Mouse (Mus musculus) lung, postnatal 4 days (tissue): ENCODE measurements around the gene Gpr146.
A peak's percentile ranks its signal among the peaks of the same experiment; 100 is the strongest.

ENCODE experiments used
- DNase-seq, 2 experiments: peaks; one replicate each; pipeline ENCODE4 v3.0.0; 2021

Gpr146 gene

DNA sequence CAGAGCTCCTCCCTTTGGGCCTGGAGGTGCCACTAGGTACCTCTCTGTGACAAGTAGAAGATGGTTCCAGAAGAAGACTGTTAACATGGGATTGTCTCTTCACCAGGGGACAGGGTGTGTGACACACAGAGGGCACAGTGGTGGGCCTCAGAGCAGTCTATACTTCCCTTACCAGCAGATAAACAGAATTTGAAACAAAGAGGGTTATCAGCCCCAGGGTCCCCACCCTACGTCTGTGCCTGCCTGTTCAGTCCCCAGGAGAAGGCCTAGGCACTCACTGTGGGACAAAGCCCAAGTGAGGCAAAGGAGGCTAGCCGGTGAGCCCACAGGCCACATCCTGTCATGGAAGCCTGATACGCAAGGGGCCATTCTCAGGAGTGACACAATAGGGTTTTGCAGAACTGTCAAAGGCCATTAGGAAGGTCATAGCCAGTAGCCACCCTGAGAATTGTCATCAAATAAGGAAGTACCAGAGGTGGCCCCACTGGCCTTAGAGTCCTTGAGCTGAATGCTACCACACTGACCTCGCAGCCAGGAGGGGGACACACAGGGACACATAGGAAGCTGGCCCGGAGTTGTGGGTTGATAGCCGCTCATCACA is 27.4 kb downstream of the Gpr146 start, which contains the start of gene C130050O18Rik:
Gene C130050O18Rik, plus strand, starts transcription at position 480 of the 601 bp plus-strand sequence.
- peak; percentile 48 to 60 for DNase-seq

DNA sequence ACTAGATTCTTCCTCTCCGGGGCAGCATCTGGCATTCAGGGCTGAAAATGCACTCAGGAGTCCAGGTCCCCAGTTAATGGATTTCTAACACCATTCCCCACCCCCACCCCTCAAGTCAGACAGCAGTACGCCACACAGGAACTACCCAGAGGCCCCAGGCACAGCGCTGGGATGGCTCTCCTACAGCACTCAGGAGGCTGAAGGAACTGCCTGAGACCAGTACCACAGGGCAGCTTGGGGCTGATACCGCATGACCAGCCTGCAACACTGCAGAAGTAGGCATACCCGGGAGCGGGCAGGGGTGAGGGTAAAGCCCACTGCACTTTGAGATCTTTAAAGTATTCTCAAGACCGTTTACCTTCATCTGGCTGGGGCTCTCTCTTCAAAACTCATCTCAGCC is 28.0 kb downstream of the Gpr146 start:
- DNase-seq: no peak

DNA sequence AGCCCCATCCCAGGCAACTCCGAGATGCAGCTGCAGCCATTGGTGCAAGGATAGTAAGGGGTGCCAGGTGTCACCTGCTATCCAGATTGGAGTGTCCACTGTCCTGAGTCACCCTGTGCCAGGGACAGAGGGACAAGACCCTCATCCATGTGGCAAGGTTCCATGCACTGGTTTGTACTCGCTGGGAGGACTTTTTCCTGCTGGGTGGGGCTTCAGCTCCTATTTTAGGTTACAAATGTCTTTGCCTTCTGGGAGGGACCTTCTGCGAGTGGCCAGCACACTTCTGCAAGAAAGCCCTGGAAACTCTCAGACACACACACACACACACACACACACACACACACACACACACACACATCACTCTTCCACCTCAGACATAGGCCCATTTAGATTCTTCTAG is 28.5 kb downstream of the Gpr146 start:
- peak in 1 of 2 experiments; percentile 33 for DNase-seq

DNA sequence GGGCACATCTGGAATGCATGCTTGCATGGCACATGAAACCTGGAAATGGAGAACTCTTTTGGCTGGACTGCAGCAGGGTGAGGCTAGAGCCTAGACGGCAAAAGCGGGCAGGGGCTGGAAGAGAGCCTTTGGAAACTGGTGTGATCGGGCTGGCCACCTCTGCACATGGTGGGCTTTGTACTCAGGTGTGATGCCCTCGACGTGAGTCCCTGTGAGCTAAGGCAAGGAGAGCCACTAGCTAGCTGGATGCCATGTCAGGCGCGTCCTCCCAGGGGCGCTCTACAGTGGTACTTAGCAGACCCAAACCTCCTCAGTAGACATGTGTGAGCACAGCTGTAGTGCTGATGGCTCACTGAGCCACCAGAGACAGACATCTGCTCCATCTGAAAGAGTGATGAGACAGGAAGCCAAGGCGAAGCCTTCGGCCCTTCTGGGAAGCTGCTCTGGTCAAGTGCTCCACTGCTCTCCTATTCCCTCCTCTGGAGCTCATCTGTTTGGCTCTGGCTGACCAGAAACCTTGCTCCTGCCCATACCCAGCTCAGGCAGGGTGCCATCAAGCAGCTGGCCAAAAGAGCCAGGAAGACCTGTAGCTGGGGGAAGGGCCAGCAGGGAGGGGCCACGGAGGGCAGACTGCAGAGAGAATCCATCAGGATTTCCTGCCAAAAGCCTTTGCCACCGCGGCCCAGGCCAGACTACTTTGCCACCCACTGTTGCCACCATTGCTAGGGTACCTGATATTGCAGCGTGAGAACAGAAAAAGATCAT is 29.8 kb downstream of the Gpr146 start:
- peak; percentile 32 to 62 for DNase-seq

DNA sequence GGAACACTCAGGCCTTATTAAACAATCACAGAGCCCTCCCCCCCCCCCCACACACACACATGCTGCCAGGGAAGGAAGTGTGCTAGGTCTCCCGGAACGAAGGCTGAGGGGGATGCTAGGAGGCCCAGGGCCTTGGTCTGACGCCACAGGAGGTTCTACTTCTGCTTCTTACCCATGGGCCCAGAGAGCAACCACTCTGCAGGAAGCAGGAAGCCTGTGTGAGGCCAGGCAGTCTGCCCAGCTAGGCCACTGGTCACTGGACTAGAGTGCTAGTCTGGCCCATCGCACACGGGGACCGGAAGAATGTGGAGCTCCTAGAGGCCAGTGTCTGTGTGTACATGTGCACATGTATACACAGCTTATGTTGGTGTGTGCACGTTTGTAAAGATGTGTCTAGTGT is 31.0 kb downstream of the Gpr146 start:
- peak; percentile 59 to 74 for DNase-seq

DNA sequence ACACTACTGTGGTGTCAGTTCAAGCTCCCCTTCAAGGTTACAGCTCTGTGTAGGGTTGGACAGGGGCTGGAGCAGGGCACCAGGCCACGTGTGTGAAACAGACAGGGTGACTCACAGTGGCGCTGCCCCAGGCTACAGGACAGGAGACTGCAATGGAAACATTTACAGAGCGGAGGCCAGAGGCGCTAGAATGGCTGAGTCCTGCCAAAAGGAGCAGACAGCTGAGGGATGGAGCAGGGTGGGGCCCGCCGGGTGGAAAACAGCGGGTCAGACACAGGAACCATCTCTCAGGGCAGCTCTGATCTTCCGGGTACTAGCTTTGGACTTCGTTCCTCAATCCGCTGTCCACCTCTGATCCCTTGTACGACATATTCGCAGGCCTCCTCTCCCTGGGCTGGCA is 31.9 kb downstream of the Gpr146 start:
- DNase-seq: peak; percentile 80 to 90

DNA sequence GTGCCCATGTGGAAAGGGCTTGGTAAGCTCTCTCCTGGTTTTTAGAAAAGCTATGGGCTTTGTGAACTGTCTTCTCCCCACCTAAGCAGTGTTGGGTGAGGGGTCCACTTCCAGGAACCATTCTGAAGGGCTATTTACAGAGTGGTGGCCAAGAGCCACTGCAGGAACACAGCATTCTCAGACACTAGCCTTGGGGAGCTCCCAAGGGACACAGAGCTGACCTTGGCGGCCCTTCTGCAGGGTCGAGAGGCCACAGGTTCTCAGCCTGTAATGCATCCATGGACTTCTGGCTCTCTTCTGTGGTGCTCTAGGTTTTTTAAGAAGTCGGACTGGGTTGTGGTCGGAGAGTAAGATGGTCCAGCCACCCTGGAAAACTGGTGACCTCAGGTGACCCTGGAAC is 32.6 kb downstream of the Gpr146 start:
- DNase-seq: no peak

DNA sequence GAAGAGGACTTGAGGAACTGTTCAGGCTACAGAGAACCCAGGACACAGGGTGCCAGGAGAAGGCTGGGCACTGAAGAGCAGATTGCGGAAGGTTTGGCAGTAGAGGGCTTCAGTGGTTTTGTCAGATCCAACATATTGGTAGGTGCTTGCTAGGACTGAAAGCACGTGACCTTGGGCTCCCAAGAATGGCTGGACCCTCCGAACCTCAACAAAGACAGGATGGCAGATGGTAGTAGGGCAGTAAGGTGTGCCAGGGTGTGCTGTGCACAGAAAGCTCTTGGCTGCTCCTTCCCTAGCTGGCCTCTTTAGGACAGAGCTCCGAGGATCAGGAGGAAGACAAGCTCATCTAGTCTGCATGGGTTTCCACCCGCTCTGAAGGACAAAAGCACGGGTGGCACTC is 33.6 kb downstream of the Gpr146 start:
- DNase-seq: no peak

DNA sequence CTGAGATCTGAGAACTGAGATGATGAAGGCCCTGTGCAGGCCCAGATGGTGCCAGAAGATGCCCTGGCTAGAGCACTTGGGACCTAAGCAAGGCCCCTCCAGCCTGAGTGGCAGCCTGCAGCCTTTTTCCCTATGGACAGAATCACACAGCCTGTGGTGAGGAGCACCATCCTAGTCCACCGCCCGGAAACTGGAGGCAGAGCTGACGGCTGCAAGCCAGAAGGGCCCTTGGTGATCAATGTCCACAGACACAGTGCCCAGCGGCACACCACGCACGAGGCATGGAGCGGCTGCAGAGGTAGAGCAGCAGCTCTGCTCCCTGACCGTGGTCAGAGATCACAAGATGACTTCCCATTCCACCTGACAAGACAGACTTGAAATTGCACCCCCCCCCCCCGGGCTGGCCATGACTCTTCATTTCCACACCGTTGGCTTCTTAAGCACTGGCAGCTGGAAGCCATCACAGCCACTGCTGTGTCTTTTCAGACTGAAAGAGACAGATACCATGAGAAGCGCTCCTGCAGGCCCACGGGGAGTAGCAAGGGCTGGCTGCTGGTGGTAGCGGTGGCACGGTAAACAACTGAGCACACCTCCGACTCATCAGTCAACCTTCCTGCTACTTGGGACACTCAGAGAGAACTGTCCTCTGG is 34.3 kb downstream of the Gpr146 start:
- peak in 1 of 2 experiments; percentile 54 for DNase-seq

DNA sequence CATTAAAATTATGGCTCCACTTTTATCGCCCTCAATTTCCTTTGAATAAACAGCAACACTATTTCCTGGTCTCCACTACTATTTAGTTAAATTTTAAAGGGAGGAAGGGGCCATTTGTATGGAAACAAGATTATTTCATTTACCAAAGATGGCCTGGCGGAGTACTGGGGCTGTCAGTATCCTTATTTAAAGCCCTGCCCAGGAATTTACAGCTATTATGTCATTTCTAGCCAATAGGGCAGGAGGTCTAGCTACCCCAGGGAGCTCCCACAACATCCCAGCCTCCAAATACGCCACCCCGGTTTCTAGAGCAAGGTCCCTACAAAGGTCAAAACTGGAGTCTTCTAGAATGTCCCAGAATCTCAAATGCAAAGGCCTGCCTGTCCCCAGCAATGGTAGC is 36.0 kb downstream of the Gpr146 start:
- no peak for DNase-seq

DNA sequence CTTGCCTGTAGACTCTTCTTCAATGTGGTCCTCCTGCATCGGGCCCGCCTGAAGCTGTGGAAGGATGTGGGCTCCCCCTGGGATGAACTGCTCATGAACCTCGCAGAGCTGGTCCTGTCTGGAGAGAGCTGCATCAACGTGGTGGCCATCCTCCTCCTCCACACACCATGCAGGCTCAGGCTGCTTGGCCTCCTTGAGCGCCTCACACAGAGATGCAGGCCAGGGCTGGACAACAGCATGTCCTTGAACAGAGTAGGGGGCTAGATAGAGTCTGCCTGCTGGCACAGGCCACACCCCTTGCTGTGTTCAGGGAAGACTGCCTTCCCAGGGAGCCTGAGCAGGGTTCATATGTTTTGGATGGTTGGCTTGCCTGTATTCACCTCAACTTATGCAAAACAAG is 37.5 kb downstream of the Gpr146 start:
- no peak for DNase-seq

DNA sequence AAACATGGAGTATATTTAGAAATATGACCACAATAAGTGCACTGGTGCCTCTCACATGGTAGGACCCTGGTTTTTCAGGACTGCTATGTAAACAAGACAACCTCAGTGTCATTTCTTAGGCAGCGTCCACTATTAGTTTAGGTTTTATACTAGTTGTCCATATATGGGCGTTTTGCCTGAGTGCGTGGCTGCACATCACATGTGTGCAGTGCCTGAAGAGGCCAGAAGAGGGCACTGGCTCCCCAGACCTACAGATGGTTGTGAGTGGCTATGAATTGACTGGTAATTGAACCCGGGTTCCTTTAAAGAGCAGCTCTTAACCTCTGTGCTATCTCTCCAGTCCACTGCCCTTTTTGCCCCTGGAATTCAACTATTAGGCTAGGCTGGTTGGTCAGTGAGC is 39.4 kb downstream of the Gpr146 start:
- peak in 1 of 2 experiments; percentile 46 for DNase-seq

DNA sequence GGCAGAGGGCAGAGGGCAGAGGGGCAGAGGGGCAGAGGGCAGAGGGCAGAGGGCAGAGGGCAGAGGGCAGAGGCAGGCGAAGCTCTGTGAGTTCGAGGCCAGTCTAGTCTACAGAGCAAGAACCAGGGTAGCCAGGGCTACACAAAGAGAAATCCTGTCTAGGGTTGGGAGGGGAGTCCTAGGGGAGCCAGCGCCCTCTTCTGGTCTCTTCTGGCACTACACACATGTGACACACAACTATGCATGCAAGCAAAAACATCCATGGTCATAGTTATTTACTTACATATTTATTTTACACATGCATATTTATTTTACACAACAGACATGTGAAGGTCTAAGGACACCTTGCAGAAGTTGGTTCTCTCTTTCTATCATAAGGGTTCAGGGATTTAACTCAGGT is 40.0 kb downstream of the Gpr146 start:
- DNase-seq: no peak

DNA sequence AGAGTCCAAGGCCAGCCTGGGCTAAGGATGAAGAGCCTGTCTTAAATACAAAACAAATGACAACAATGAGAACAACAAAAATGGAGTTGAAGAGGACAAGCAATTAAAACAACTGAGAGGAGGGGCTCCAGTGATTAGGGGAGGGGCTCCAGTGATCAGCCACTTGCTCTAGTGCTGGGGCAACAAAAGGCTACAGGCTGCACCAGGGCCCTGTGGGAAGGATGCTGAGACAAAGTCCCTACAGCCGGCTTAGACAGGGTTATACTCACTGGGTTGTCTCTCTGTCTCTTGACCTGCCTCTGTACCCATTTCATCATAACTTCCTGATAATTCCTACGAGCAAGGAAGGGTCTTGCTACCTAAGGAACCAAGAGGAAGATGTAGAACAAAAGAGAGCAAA is 40.6 kb downstream of the Gpr146 start:
- DNase-seq: no peak

DNA sequence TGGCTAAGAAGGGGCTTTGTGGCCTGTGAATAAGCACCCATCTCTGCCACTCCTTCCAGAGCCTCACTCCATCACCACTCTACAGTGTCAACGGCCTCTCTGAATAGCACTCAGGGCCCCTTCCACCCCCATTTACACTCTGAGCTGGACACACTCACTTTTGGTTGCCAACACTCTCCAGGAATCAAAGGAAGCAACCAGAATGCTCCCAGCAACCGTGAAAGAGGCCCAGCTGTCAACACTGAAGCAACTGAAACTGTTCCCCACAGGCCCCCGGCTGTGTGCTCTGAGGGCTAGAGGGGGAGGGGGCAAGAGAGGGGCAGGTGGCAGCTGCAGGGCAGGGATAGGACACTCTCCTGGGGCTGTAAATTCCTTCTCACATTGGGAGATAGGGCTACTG is 41.1 kb downstream of the Gpr146 start:
- DNase-seq: no peak

DNA sequence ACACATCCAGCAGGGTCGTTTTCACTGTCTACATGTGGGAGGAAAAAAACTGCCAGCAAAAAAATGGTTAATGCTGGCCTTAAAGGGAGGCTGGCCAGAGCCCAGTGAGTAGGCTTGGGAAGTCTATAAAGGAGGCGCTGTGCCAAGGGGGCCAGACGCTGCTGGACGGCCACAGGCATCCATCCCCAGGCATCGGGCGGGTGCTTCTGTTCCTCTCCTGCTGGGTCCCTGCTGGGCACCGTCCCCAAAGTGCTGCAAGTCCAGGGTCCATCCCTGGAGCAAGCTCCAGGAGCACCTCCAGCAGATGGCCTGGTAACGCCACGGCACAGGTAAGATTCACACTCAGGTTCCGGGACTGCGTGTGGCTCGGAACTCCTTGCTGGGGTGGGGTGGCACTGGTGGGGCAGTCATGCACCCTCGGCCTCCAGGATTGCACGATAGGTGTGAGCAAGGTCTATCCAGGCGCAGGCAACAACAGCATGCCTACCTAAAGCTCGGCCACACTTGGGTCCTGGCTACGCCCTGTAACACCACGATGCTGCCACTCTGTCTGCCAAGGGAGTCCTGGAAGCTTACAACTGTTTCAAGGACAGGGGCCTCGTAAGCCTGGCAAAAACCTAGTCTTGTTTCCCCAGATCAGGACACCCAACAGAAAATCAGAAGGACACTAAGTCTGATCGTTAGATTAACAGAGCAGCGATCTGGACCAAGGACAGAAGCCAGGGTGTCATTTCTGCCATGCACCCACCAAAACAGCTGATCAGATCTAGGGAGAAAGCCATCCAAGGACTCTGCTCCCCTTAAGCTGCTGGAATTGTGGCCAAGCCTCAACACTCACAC is 45.7 kb downstream of the Gpr146 start, which contains the start of gene Gper1:
Gene Gper1, plus strand, starts transcription at position 126 of the 840 bp plus-strand sequence.
- peak; percentile 71 to 80 for DNase-seq

DNA sequence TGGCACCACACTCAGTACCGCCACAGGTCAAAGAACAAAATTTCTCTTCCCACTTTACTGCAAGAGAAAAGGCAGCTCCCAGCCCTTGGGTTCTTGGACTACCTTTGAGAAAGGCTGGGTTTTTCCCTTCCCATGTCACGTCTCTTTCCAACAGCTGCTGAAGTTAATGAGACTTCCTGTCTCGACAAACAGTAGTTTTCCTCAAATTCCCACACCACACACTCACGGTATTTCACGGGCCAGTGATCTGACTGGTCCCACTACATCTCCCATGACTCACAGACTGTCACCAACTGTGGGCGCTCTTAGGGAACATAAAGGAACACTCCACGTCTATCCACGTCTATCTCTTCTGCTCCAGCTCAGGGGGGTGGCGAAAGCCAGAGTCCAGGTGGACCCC is 47.7 kb downstream of the Gpr146 start:
- DNase-seq: no peak

DNA sequence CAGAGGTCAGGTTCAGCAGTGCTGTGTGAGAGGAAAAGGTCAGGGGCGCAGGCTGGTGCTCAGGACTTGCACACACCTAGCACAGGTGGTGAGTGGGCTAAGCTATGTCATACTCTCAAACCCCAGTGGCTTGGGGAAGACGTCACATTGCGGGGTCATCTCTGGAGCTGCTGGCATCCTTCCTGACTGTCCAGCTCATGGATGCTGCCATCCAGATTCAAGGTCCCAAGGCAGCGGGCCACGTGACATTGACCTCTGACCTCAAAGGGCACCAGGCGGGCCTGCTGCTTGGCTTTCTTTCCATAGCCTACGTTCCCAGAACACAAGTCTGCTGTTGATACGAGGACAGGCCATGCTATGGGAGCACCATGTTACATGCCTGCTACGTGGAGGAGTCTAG is 49.5 kb downstream of the Gpr146 start:
- no peak for DNase-seq

DNA sequence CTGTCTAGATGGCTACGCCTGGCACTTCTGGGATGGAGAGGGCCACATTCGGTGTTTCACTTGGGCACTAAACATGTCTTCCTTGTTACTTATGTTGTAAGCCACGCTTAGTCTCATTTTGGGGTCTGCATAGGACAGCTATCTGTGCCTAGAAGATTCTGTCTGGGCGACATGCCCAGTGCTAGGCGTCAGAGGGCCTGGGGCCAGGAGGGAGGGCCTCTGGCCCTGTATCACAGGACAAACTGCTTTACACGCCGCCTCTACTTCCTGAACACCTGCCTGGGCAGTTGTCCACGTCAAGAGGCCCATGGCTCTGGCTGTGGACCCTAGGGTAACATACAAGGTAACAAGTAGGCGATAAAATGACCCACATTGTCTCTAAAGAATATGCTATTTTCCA is 50.5 kb downstream of the Gpr146 start:
- DNase-seq: peak; percentile 41 to 65

DNA sequence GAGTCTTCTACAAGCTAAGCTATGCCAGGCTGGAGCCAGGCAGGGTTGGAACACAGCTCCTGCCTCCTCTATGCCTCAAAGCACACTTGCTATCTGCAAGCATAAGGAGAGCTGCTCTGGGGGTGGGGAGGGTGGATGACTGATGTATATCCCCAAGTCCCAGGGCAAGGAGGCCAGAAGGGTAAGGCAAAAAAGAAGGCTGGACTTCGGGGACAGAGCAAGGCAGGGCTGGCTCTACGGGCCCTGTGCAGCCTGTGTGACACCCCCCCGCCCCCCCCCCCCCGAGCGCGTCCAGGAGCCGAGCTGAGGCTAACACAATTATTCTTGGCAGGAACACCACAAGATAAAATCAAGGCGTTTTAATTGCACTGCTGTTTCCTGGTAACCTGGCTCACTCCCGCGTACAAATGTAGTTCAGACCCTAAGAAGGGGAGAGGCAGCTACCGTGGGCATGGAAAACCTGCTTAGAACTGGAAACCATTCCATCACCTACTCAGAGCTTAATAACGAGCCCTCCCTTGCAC is 52.4 kb downstream of the Gpr146 start:
- DNase-seq: no peak

DNA sequence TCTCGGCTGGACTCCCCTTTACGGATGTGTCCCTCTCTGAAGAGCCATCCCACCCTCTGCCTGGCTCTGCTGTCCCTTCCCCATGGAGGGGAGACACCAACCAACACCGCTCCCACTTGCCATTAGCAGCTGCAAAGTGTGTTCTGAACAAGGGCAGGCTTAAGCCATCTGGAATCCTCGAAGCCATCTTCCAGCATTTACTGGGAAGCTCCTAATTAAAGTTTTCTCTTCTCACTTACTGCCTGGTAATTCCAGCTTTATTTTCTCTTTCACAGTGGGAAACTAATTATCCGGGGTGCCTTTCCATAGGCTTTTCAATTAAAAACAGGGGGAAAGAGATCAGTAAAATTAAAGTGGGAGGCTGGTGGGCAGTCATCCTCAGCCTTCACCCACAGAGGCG is 54.8 kb downstream of the Gpr146 start:
- no peak for DNase-seq

DNA sequence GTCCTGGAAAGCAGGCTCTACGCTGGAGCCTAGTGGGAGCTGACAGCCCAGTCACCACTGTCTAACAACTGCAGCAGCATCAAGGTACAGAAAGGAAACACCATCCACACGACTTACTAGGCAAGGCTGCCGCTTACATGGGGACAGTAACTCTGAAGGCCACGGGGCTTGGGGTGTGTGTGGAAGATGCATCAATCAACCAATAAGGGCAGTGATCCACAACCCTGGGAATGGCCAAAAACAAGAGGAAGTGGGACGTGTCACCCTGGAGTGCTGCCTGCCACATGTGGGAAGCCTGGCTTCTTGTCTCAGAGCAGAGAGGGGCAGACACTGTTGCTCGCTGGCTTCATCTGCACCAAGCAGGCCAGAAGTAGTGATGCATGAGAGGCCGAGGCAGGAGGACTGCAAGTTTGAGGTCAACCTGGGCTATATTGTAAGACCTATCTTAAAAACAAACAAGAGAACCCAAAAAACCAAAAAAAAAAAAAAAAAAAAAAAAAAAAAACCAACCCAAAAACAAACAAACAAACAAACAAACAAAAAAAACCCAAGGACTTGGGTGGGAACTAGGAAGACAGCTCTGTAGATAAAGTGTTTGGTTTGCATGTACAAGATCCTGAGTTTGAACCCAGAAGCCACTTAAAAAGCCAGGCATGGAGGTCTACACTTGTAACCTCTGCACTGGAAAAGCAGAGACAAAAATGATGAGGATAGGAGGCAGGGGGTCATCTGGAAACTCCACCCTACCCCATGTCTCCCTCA is 55.4 kb downstream of the Gpr146 start:
- no peak for DNase-seq
